Mouse (Mus musculus): ENCODE measurements at regions not wholly inside any gene's neighbourhood (a gene's known extent, or its start where the extent isn't known, plus 50 kb on each side); places are given as distances from the start of the nearest gene placed in this dataset.

DNA sequence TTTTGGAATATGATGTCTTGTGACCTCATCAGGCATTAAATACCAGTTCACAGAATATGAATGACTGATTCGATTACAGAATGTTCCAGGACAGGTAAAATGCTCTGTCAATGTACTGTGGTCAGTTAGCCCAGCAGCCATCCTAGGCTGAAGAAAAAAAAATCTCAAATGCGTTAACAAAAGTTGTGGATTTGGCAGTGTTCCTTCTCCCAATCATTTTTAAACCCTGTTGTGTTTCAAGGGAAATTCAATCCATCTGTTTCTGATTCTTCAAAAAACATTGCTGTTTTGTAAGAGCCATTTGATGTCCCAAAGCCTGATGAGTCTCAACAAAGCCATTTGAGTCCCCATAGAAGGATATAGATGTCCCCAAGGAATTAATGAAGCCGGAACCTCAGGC, 280.7 kb upstream of the Paip1 start:
- DNase-seq (ENCODE audit: low spot score) = no peak
- H3K9me3 ChIP-seq = no peaks in the 10 kb centered on the region
- H3K4me3 ChIP-seq = no peak overlapping the region
- WGBS = 78% methylated on average over 3 of the region's 3 CpGs
- H3K36me3 ChIP-seq (replicated peaks) = no peaks in the 10 kb centered on the region
- H3K27ac ChIP-seq (replicated peaks) = no peak overlapping the region
- H3K4me1 ChIP-seq = no peaks in the 10 kb centered on the region
- no peaks in the 10 kb centered on the region for H3K27me3 ChIP-seq (replicated peaks; ENCODE audit: low read depth, poor library complexity, severe bottlenecking)

DNA sequence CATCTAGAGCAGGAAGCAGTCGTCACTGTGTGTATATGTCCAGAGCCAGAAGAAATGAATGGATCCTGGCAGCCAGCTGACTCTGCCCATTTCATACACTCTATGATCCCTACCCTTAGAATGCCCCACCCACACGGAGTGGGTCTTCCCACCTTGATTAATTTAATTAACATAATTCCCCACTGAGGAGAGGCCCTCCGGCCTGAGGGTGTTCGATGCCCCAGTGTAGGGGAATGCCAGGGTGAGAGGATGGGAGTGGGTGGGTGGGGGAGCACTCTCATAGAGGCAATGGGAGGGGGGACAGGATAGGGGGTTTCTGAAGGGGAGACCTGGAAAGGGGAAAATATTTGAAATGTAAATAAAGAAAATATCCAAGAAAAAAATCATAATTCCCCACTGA, 279.3 kb upstream of the Paip1 start:
- Histone ChIP-seq H3K36me3 (replicated peaks) (no peaks in the 10 kb centered on the region), H3K4me3 (no peak overlapping the region), H3K9me3 (no peaks in the 10 kb centered on the region), H3K4me1 (no peaks in the 10 kb centered on the region), H3K27me3 (replicated peaks; ENCODE audit: low read depth, poor library complexity, severe bottlenecking) (no peaks in the 10 kb centered on the region), H3K27ac (replicated peaks) (no peak overlapping the region)
- 84% methylated on average over 4 of the region's 4 CpGs for WGBS
- DNase-seq (ENCODE audit: low spot score) = no peak

DNA sequence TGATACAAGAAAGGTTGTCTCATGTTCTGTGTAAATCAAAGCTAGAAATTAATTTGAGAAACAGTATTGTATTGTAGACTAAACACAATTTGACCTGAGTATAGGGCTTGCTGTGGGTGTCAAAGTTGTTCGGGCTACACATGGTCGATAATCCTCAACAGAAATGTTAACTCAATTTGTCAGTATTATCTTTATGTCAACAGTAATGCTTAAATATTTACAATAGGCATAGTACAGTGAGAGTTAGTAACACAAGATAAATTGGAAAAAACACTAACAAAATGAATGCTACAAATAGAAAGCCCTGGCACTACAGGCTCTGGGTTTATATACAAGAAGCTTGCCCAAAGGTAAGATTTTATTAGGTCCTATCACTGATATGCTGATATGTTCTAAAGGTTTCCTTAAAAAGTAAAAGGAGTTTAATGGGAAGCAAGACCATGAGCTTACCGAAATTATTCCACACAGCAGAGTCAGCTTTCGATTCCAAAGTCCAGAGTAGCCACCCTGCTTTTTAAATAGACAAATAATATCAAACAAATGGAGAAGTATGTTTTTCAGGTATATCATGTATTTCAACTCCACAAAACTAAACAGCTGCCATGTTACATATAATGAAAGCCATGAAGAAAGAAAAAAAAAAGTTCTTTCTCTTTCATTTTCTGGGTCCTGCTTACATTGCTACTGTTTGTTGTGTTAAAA, 277.4 kb upstream of the Paip1 start:
- Histone ChIP-seq H3K27ac (replicated peaks) (no peak overlapping the region), H3K27me3 (replicated peaks; ENCODE audit: low read depth, poor library complexity, severe bottlenecking) (no peaks in the 10 kb centered on the region), H3K9me3 (no peaks in the 10 kb centered on the region), H3K36me3 (replicated peaks) (no peaks in the 10 kb centered on the region), H3K4me3 (no peak overlapping the region), H3K4me1 (no peaks in the 10 kb centered on the region)
- no peak for DNase-seq (ENCODE audit: low spot score)
- 92% methylated on average over 4 of the region's 4 CpGs for WGBS

DNA sequence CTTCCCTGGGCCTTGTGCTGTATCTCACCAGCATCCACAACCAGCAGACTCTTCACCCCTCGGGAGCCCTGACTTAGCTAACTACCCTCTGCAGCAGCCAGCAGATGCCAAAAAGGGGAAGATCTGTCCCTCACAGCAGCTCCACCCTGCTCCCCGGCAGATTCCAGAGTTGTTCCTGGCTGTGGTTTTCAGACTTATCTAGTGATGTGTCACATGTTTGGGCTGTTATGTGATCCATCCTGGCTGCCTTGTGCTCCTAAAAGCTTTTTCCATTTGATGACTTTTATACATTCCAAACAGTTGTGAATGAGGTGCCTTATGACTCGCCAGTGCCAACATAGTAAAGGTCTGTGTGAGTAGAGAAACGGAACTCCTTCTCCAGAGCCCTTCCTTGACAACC, 250.6 kb upstream of the Paip1 start:
- no peak overlapping the region for H3K27ac ChIP-seq (replicated peaks)
- no peaks in the 10 kb centered on the region for H3K36me3 ChIP-seq (replicated peaks)
- DNase-seq (ENCODE audit: low spot score) = no peak
- no peaks in the 10 kb centered on the region for H3K9me3 ChIP-seq
- no peak overlapping the region for H3K4me3 ChIP-seq
- no peaks in the 10 kb centered on the region for H3K27me3 ChIP-seq (replicated peaks; ENCODE audit: low read depth, poor library complexity, severe bottlenecking)
- WGBS = 83% methylated on average over 4 of the region's 4 CpGs
- H3K4me1 ChIP-seq = no peaks in the 10 kb centered on the region

DNA sequence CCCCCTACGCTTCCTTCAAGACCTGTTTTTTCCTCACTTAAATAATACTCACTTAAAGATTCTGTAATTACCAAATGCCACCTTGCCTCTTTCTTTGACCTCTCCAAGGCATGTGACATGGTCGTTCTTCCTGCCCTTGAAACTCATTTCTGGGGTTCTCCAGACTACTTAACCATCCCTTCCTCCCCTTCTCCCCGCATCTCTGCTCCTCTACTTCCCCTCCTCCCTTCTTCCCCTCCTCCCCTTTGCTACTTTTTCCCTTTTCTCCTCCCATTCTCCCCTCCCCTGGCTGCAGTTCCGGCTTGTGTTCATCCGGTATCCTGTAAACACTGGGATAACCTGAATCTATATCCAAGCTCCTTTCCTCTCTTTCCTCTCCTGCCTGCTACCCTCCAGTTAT, 250.2 kb upstream of the Paip1 start:
- 80% methylated on average over 5 of the region's 5 CpGs for WGBS
- no peak for DNase-seq (ENCODE audit: low spot score)
- no peak overlapping the region for H3K4me3 ChIP-seq
- H3K27me3 ChIP-seq (replicated peaks; ENCODE audit: low read depth, poor library complexity, severe bottlenecking) = no peaks in the 10 kb centered on the region
- no peak overlapping the region for H3K27ac ChIP-seq (replicated peaks)
- no peaks in the 10 kb centered on the region for H3K4me1 ChIP-seq
- no peaks in the 10 kb centered on the region for H3K9me3 ChIP-seq
- H3K36me3 ChIP-seq (replicated peaks) = no peaks in the 10 kb centered on the region

DNA sequence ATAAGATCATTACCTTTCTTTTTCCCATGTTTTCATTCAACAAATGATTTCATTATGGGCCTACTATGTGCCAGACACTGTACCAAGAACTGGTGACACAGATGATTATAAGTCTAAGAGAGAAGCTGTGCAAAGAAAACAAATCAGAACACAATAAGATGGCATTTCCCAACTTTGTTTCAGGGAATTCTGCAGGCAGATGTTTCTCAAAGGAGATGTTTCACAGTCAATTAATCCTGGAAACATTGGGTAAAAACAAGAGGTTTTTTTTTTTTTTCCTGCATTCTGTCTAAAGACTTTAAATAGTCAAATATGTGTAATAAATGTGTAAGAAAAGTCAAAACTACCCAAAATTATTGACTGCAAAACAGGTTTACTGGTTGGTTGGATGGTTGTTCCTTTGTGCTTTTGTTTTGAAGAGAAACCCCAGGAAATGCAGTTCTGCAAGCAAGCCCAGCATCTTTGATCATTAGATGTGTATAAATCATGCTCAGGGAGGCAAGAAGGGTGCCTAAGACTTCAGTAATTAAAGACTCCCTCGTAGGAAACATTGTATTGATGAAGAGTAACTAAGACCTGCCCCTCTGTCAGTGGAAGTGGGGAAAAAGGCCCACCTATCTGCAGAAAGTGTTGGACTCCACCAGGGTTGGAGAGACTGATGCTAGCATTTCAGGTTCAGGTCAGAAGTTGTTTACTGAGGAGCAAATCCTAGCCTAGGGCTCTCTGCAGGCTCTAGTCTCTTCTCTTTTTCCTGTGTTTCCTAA, 249.1 kb upstream of the Paip1 start:
- DNase-seq (ENCODE audit: low spot score) = no peak
- no peak overlapping the region for H3K27ac ChIP-seq (replicated peaks)
- no peaks in the 10 kb centered on the region for H3K27me3 ChIP-seq (replicated peaks; ENCODE audit: low read depth, poor library complexity, severe bottlenecking)
- H3K4me1 ChIP-seq = no peaks in the 10 kb centered on the region
- no peaks in the 10 kb centered on the region for H3K36me3 ChIP-seq (replicated peaks)
- H3K4me3 ChIP-seq = no peak overlapping the region
- H3K9me3 ChIP-seq = no peaks in the 10 kb centered on the region
- 21% methylated on average over 1 of the region's 1 CpGs for WGBS

DNA sequence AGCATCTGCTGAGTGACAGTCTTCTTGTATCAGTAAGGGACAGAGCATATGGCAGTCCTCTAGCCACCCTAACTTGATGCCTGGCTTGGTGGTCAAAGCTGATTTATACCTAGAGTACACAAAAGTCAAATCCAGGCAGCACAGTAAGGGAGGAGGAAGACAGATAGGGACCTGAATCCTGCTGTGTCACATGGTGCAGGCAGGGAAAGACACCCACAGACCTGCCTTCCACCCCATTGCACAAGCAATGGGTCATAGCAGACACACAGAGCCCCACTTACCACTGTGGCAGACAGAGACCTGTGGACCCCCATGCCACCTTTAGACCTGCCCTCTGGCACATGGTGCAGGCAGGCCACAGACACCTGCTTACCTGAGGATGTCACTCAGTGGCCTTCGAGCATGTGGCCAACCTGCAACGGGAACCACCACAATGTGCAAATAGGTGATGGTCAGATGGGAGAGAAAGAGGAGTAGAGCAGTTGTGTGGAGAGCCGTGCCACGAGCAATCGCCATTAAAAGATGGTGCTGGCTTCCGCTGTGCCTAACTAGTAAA, 244.0 kb upstream of the Paip1 start:
- WGBS = 93% methylated on average over 6 of the region's 6 CpGs
- H3K27ac ChIP-seq (replicated peaks) = no peak overlapping the region
- no peaks in the 10 kb centered on the region for H3K27me3 ChIP-seq (replicated peaks; ENCODE audit: low read depth, poor library complexity, severe bottlenecking)
- H3K9me3 ChIP-seq = no peaks in the 10 kb centered on the region
- no peaks in the 10 kb centered on the region for H3K36me3 ChIP-seq (replicated peaks)
- no peak overlapping the region for H3K4me3 ChIP-seq
- no peak for DNase-seq (ENCODE audit: low spot score)
- no peaks in the 10 kb centered on the region for H3K4me1 ChIP-seq

DNA sequence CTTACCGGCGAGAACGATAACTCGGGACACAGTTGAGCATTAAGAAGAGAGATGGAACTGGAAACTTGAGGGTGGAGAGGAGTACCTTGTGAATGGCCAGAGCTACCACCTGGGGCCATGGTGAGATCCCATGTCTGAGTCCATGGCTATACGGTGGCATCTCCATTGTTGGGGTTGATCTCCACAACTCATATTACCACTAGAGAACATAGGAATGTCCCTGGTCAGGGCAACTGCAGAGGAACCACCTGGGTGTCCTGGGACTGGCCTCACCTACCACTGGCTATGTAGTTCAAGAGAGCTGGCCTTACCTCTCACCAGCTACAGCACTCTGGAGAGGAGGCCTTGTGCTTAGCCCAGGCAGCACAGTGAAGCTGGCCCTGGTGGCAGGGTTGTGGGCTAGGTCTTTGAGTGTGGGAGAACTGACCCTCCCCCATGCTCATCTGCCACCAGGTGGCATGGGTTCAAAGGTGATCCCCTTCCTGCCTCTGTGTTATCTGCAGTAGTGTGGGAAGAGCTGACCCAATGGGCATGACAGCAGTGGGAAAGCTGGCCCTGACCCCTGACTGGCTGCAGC, 242.7 kb upstream of the Paip1 start:
- DNase-seq (ENCODE audit: low spot score) = no peak
- H3K27ac ChIP-seq (replicated peaks) = no peak overlapping the region
- H3K4me1 ChIP-seq = no peaks in the 10 kb centered on the region
- H3K27me3 ChIP-seq (replicated peaks; ENCODE audit: low read depth, poor library complexity, severe bottlenecking) = no peaks in the 10 kb centered on the region
- H3K4me3 ChIP-seq = no peak overlapping the region
- no peaks in the 10 kb centered on the region for H3K9me3 ChIP-seq
- WGBS = 95% methylated on average over 5 of the region's 5 CpGs
- no peaks in the 10 kb centered on the region for H3K36me3 ChIP-seq (replicated peaks)

DNA sequence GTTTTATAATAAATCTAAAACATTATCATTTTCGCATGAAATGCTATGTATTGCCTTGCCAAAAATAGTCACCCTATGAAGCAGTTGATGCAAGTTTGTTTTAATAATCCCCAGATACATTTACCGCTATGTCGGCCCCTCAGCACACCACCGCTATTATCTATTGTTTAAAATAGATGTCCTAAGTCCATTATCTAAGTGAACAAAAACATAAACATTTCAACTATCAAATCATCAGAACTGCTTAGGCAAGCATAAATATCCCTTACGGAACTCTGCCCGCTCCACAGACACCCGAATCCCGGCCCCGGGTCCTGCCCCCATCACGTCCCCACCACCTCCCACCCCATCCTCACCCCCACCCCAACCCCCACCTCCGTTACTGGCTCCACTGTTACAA, 196.8 kb upstream of the Paip1 start:
- Histone ChIP-seq H3K4me1 (no peaks in the 10 kb centered on the region), H3K36me3 (replicated peaks) (no peaks in the 10 kb centered on the region), H3K27me3 (replicated peaks; ENCODE audit: low read depth, poor library complexity, severe bottlenecking) (no peaks in the 10 kb centered on the region), H3K4me3 (no peak overlapping the region), H3K9me3 (no peaks in the 10 kb centered on the region), H3K27ac (replicated peaks) (no peak overlapping the region)
- DNase-seq (ENCODE audit: low spot score) = no peak
- 88% methylated on average over 11 of the region's 11 CpGs for WGBS

DNA sequence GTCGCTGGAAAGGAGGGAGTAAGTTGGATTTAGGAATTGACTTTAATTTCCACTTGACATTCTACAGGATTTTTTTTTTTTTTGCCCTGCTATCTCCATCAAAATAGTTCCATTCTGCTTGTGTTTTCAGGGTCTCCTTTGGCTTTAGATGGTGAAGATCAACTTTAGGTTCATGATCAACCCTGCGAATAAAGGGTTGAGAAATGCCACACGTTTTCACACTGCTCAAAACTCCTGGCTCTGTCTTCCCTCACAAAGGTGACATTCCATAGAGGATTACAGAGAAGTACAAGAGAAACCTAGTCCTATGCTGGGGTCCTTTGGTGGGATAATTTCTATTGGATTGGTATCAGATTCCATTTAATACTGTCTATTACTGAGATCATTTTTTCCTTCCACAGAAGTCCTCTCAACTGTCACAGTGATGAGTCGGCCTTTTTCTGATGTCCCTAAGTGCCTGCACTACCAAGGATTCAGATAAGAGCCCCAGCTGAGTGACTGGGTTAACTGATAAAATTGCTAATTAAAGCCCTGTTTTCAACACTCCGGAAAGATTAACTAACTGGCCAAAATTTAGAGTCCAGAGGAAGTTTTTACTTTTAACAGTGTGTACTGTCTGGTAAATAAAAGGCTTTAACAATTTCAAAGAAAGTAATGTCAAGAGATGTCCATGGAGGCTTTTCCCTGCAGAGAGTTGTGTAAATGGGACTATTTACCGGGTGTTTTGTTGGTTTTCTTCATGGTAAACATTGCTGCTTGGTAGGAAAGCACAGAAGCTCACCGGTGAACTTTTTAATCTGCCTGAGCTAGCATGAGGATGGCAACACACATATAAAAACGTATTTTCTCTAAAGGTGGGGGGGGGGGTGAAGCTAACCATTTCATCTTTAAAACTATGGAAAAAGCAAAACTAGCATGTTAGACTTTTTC, 196.0 kb upstream of the Paip1 start:
- DNase-seq (ENCODE audit: low spot score) = no peak
- 61% methylated on average over 8 of the region's 8 CpGs for WGBS
- H3K27ac ChIP-seq (replicated peaks) = no peak overlapping the region
- no peaks in the 10 kb centered on the region for H3K27me3 ChIP-seq (replicated peaks; ENCODE audit: low read depth, poor library complexity, severe bottlenecking)
- no peaks in the 10 kb centered on the region for H3K9me3 ChIP-seq
- H3K36me3 ChIP-seq (replicated peaks) = no peaks in the 10 kb centered on the region
- no peaks in the 10 kb centered on the region for H3K4me1 ChIP-seq
- H3K4me3 ChIP-seq = no peak overlapping the region

DNA sequence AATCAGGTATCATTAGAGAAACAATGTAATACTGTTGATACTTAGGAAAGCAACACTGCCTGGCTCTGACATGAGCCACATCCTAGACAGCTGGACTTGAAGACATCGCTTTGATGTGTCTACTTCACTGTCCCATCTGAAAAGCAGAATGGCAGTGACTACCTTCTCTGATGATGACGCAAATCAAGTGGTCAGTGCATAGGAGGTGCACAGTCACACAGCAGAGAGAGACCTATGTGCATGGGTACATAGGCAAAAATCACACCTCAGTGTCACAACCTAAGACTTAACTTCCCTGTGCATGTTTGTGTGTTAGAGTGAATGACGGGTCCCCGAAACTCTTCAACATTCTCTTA, 195.4 kb upstream of the Paip1 start:
- Histone ChIP-seq H3K4me1 (no peaks in the 10 kb centered on the region), H3K27me3 (replicated peaks; ENCODE audit: low read depth, poor library complexity, severe bottlenecking) (no peaks in the 10 kb centered on the region), H3K9me3 (no peaks in the 10 kb centered on the region), H3K4me3 (no peak overlapping the region), H3K27ac (replicated peaks) (no peak overlapping the region), H3K36me3 (replicated peaks) (no peaks in the 10 kb centered on the region)
- DNase-seq (ENCODE audit: low spot score) = no peak
- 94% methylated on average over 4 of the region's 4 CpGs for WGBS

DNA sequence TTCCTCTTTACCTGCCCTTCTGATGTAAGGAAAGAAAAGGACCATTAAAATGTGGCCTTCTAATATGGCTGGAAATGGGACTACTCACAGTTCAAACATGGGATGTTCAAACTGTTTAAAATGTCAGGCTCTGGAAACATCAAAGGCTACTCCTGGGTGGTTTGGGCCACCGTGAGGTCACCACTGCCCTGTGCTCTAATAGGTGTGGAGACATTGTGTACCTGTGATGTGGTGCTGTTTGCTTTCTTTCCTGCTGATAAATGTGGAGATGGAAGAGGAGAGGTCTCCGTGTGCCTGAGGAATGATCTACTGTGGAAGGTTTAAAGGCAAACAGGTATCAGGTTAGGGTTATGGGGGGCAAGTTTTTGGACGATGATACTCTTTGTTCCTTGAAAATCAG, 194.5 kb upstream of the Paip1 start:
- no peaks in the 10 kb centered on the region for H3K9me3 ChIP-seq
- no peaks in the 10 kb centered on the region for H3K27me3 ChIP-seq (replicated peaks; ENCODE audit: low read depth, poor library complexity, severe bottlenecking)
- WGBS = 81% methylated on average over 3 of the region's 3 CpGs

More for the DNA sequence above, 194.5 kb upstream of the Paip1 start:
- no peaks in the 10 kb centered on the region for H3K4me1 ChIP-seq
- no peak for DNase-seq (ENCODE audit: low spot score)
- H3K4me3 ChIP-seq = no peak overlapping the region
- no peaks in the 10 kb centered on the region for H3K36me3 ChIP-seq (replicated peaks)
- H3K27ac ChIP-seq (replicated peaks) = no peak overlapping the region

Data from embryonic facial prominence, embryonic 10.5 days (tissue).